ENCODE assay signal across 24 mouse cellular contexts in the genomic region with DNA sequence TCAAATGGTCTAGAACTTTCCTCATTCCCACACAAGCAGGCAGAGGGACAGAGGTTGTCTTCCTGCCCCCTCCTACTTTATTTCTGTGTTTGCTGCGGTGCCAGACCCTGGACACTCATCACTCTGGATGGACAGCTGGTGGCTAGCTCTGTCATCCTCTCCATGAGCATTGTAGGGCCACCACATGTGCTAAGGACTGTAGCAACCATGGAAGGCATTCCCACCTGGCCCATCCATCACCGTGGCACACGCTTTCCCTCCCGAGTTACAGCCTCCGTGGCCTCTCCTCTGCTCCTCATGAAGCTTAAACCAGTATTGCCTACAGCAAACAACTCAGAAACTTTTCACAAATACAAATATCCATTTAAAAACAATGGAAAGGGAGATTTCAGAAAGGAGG.
"Had no signal": no experiment of that assay in that cellular context is flagged by ENCODE, and none has a peak within 500 bp of the region (broad histone marks: within the 10 kb centered on the region; RNA-seq: fewer than 3 reads in every experiment).

No protein-coding gene starts in this region.

- H3K9me3 ChIP-seq: hindbrain, embryonic 10.5 days; hindbrain, embryonic 12.5 days; intestine, embryonic 15.5 days; limb, embryonic 15.5 days; liver, embryonic 12.5 days had no signal

- H3K27me3 ChIP-seq: hindbrain, embryonic 12.5 days; intestine, embryonic 15.5 days; limb, embryonic 15.5 days; liver, embryonic 12.5 days had no signal

- H3K27ac ChIP-seq: heart, adult 2 months; hindbrain, embryonic 10.5 days; hindbrain, embryonic 12.5 days; hindbrain, embryonic 14.5 days; intestine, embryonic 15.5 days; kidney, postnatal 0 days; left cerebral cortex, adult 2 months; limb, embryonic 15.5 days; liver, embryonic 12.5 days; liver, embryonic 14.5 days had no signal

- H3K36me3 ChIP-seq: hindbrain, embryonic 10.5 days; hindbrain, embryonic 12.5 days; intestine, embryonic 15.5 days; limb, embryonic 15.5 days; liver, embryonic 12.5 days had no signal

- H3K9ac ChIP-seq: hindbrain, embryonic 12.5 days; hindbrain, embryonic 14.5 days; intestine, embryonic 15.5 days; limb, embryonic 15.5 days; liver, embryonic 12.5 days; liver, embryonic 14.5 days had no signal

- DNase-seq: gastrocnemius, postnatal 10 days; gastrocnemius, postnatal 25 days; heart, adult 2 months; heart, postnatal 10 days; heart, postnatal 4 days; kidney, adult 18-20 months; kidney, adult 8-10 months; kidney, postnatal 14 days; kidney, postnatal 36 days; layer of hippocampus, adult 9-11 months; layer of hippocampus, postnatal 36 days had no signal

- ATAC-seq: hindbrain, embryonic 16.5 days; inflammation-experienced regulatory T-cells, adult 6 months; intestine, embryonic 15.5 days; intestine, postnatal 0 days; liver, embryonic 12.5 days had no signal

- H3K4me1 ChIP-seq: hindbrain, embryonic 10.5 days; hindbrain, embryonic 12.5 days; intestine, embryonic 15.5 days had no signal

- H3K4me2 ChIP-seq: heart, embryonic 11.5 days; hindbrain, embryonic 12.5 days; hindbrain, embryonic 14.5 days; intestine, embryonic 15.5 days; limb, embryonic 15.5 days; liver, embryonic 12.5 days had no signal

- H3K4me3 ChIP-seq: heart, adult 2 months; hindbrain, embryonic 10.5 days; hindbrain, embryonic 12.5 days; intestine, embryonic 15.5 days; left cerebral cortex, adult 2 months; limb, embryonic 15.5 days; liver, embryonic 12.5 days had no signal
